Mouse (Mus musculus) spleen, postnatal 14 days (tissue): ENCODE measurements around the gene Olfr1214.
"Not testable (repeated sequence)": the region's sequence is repeated elsewhere in the genome, so short reads cannot be mapped to it uniquely, and the experiment has no call there.

Experiments
- DNase-seq, 2 experiments: peaks; one replicate each; pipeline ENCODE4 v3.0.0; 2021 to 2022; ENCODE audit warnings: low spot score in 2 of 2

The Olfr1214 gene

GRCm38 (mm10) chr2:88992553-88992952, at the start of gene Olfr1214:
Olfr1214 (minus strand) TSS chr2:88992653.
- no peak for DNase-seq

GRCm38 (mm10) chr2:89031965-89032364, 39.5 kb upstream of the Olfr1214 start, which contains the start of gene Olfr1217:
Olfr1217 (minus strand) TSS chr2:89032065.
- no peak for DNase-seq

DNA sequence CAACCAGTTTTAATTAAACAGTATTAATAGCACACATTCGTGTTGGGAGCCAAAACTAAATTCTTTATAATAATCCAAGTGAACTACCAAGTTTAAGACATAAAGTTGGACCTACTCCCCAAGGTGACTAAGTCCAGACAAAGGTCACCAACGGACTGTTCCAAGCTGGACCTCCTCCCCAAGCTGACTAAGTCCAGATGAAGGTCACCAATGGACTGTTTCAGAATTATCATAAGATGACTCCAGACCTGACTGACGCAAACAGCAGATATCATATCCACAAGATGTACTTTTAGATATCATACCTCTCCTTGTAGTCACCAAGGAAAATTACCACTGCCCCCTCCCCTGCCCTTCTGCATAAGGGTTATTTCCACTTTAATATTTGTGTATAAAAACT, 29.0 kb upstream of the Olfr1214 start:
- DNase-seq = not testable (repeated sequence)

DNA sequence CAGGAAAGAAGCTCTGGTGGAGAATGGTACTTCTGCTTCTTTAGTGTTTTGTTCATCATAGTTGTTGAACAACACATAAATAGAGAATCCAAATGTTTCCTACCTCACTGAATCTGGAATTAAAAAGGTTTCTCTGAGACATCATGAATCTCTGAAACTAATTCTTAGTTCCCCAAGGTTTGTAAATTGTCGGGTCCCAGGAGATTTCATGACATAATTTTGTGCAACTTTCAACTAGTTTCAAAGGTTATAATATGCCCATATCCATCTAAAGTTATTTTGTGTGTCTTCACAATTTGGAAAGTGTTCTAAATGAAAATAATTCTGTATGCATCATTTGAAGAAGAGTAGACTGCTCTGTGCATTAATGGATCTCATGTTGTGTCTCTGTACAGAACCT, 25.8 kb upstream of the Olfr1214 start, which contains the start of gene Olfr1216:
Gene Olfr1216 (minus strand): TSS at position 101 of the 400 bp plus-strand sequence.
- no peak for DNase-seq

DNA sequence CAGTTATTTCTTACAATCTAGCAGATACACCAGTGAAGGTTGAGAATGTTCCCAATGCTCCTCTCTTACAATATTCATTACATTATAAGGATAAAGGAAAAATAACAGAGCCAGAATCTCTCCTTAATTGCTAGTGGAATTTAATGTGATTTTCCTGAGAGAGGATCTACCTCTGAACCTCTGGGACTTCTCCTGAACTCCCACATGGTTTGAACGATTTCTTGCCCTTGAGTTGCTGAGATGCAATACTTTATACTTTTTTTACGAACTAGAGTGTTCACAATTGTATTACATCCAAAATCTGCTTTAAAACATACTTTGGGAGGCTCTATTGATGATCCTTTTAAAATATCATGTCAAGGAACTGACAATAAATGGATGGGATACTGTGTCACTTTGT, 14.4 kb upstream of the Olfr1214 start, which contains the start of gene Olfr1215:
Gene Olfr1215 (minus strand): TSS at position 101 of the 400 bp plus-strand sequence.
- DNase-seq = no peak

- no peak for DNase-seq
These were observed 12.3 kb downstream of the Olfr1214 start, which contains the start of gene Gm13762 for GRCm38 (mm10) chr2:88980181-88980580. Gm13762 (minus strand) TSS chr2:88980281.

- DNase-seq = no peak
These were observed 38.8 kb downstream of the Olfr1214 start, which contains the start of gene Olfr1212 for GRCm38 (mm10) chr2:88953669-88954068. Olfr1212 (plus strand) TSS chr2:88953969.

DNA sequence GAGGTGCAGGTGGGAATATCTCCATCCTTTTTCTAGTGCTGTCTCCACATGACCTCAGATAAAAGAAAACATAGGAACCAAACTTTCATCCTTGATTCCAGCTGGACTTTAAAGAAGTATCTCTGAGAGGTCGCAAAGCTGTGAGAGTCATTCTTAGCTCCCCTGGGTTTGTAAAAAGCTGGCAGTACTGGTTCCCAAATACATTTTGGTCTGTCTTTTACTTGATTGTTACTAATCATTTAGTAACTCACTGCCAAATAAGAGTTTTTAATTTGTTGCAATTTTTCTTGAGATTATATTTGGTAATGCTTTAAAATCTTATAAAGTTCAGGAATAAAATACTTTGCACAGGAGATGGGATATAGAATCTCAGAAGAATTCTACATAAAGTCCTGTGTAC, 54.4 kb downstream of the Olfr1214 start, which contains the start of gene Olfr1211:
Gene Olfr1211 (minus strand): TSS at position 101 of the 400 bp plus-strand sequence.
- DNase-seq = no peak
